Mouse (Mus musculus) bone marrow macrophage, adult 2 months (primary cell): Measurements from ENCODE around the gene Exoc4.

ENCODE experiments used
- CTCF ChIP-seq: IDR thresholded peaks from 2 replicates; pipeline ENCODE4 v1.5.1; 2012; ENCODE audit warnings: low read depth, mild to moderate bottlenecking, low read length, moderate library complexity
- POLR2A ChIP-seq: IDR thresholded peaks from 2 replicates; pipeline ENCODE4 v1.6.1; 2012; ENCODE audit warnings: mild to moderate bottlenecking, low read depth, low read length, borderline replicate concordance

DNA sequence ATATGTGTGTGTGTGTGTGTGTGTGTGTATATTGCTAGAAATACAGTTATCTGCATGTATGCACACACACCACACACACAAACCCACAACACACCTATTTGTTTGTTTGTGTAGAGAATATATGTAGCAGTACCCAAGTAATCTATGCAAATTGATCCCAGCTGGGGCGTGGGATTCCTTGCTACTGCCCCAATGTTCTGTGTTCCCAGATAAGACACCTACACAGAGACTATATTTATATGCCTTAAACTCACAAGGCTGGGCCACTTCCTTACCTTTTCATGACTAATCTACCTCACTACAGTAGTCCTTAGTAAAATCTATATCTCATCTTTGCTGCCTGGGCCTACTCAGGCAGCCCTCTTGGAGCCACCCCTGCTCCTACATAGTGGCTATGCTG lies 312.0 kb downstream of the Exoc4 start:
- TF ChIP-seq CTCF: no peak
- no peak for TF ChIP-seq POLR2A
